Mouse (Mus musculus): ENCODE data around the gene St3gal5. TPM values are rescaled to one million over a fixed set of nuclear protein-coding genes. Genes with fewer than 3 reads are reported as not detected.

St3gal5 gene
- polyA plus RNA-seq, 1 experiment from 2014 or later: 42.0 TPM

- no peak for DNase-seq (ENCODE audit: low read depth, low spot score)
- ChIA-PET CTCF (interaction anchor here (0.7 kb wide), 1 partner anchor 235 kb away, joined by 3 read pairs; no protein-coding TSS in a partner anchor), POLR2A (interaction anchor here (0.6 to 0.7 kb wide), 2 partner anchors 154 to 213 kb away, joined by 3 to 4 read pairs; no protein-coding TSS in a partner anchor)
- ATAC-seq: no peak
- TF ChIP-seq CTCF (IDR thresholded peaks at IDR 0.05): no peak
- no peaks in the 10 kb centered on the region for H3K27me3 ChIP-seq
- in situ Hi-C loops (cut with MboI; ENCODE audit: low pct_unique_long_range_greater_than_20kb): no loop called here
Observed at GRCm38 (mm10) chr6:72162155-72162890, 64.9 kb downstream of the St3gal5 start.

- ATAC-seq (peak; percentile 71), DNase-seq (ENCODE audit: low read depth, low spot score) (peak; percentile 35)
- in situ Hi-C loops (cut with MboI; ENCODE audit: low pct_unique_long_range_greater_than_20kb): loop anchor here (5.0 kb wide), 1 partner anchor 242 kb away; no protein-coding TSS in a partner anchor
- CTCF ChIA-PET: interaction anchor here (0.6 to 2.3 kb wide), 9 partner anchors 10 to 299 kb away, joined by 3 to 18 read pairs (median 3); no protein-coding TSS in a partner anchor
- POLR2A ChIA-PET: no interaction called here
- H3K27me3 ChIP-seq: no peaks in the 10 kb centered on the region
- TF ChIP-seq CTCF (IDR thresholded peaks at IDR 0.05): peak; percentile 95
Observed at GRCm38 (mm10) chr6:72164321-72165275, 67.2 kb downstream of the St3gal5 start.

- ATAC-seq (no peak), DNase-seq (ENCODE audit: low read depth, low spot score) (no peak)
- in situ Hi-C loops (cut with MboI; ENCODE audit: low pct_unique_long_range_greater_than_20kb): loop anchor here (5.0 kb wide), 1 partner anchor 244 kb away; no protein-coding TSS in a partner anchor
- H3K27me3 ChIP-seq: no peaks in the 10 kb centered on the region
- POLR2A ChIA-PET: no interaction called here
- CTCF ChIA-PET: interaction anchor here (0.7 to 2.3 kb wide), 4 partner anchors 238 to 243 kb away, joined by 3 to 18 read pairs (median 6); no protein-coding TSS in a partner anchor
- TF ChIP-seq CTCF (IDR thresholded peaks at IDR 0.05): no peak
Observed at GRCm38 (mm10) chr6:72165907-72166306, 68.5 kb downstream of the St3gal5 start.

GRCm38 (mm10) chr6:72171391-72171790 lies 74.0 kb downstream of the St3gal5 start:
- no peak for TF ChIP-seq CTCF (IDR thresholded peaks at IDR 0.05)
- ATAC-seq: no peak
- H3K27me3 ChIP-seq: no peaks in the 10 kb centered on the region
- in situ Hi-C loops (cut with MboI; ENCODE audit: low pct_unique_long_range_greater_than_20kb): no loop called here
- POLR2A ChIA-PET: no interaction called here
- DNase-seq (ENCODE audit: low read depth, low spot score): no peak
- CTCF ChIA-PET: no interaction called here

- in situ Hi-C loops (cut with MboI; ENCODE audit: low pct_unique_long_range_greater_than_20kb): no loop called here
- ATAC-seq (no peak), DNase-seq (ENCODE audit: low read depth, low spot score) (no peak)
- no peaks in the 10 kb centered on the region for H3K27me3 ChIP-seq
- ChIA-PET POLR2A (no interaction called here), CTCF (interaction anchor here (1.2 kb wide), 1 partner anchor 246 kb away, joined by 3 read pairs; no protein-coding TSS in a partner anchor)
- TF ChIP-seq CTCF (IDR thresholded peaks at IDR 0.05): no peak
Observed at GRCm38 (mm10) chr6:72173350-72173749, 76.0 kb downstream of the St3gal5 start.

GRCm38 (mm10) chr6:72175419-72175818 lies 78.0 kb downstream of the St3gal5 start:
- ChIA-PET CTCF (interaction anchor here (0.7 to 1.3 kb wide), 3 partner anchors 10 to 85 kb away, joined by 3 to 4 read pairs (median 3); no protein-coding TSS in a partner anchor), POLR2A (interaction anchor here (0.5 kb wide), 1 partner anchor 44 kb away, joined by 3 read pairs; no protein-coding TSS in a partner anchor)
- DNase-seq (ENCODE audit: low read depth, low spot score) (no peak), ATAC-seq (no peak)
- no peak for TF ChIP-seq CTCF (IDR thresholded peaks at IDR 0.05)
- H3K27me3 ChIP-seq: no peaks in the 10 kb centered on the region
- in situ Hi-C loops (cut with MboI; ENCODE audit: low pct_unique_long_range_greater_than_20kb): no loop called here

- in situ Hi-C loops (cut with MboI; ENCODE audit: low pct_unique_long_range_greater_than_20kb): no loop called here
- DNase-seq (ENCODE audit: low read depth, low spot score): no peak
- ATAC-seq: no peak
- no peaks in the 10 kb centered on the region for H3K27me3 ChIP-seq
- ChIA-PET POLR2A (interaction anchor here (0.5 kb wide), 1 partner anchor 44 kb away, joined by 3 read pairs; no protein-coding TSS in a partner anchor), CTCF (interaction anchor here (0.7 to 1.3 kb wide), 4 partner anchors 9 to 85 kb away, joined by 3 to 4 read pairs (median 3); no protein-coding TSS in a partner anchor)
- no peak for TF ChIP-seq CTCF (IDR thresholded peaks at IDR 0.05)
Observed at GRCm38 (mm10) chr6:72176004-72176403, 78.6 kb downstream of the St3gal5 start.

GRCm38 (mm10) chr6:72177417-72177816 lies 80.0 kb downstream of the St3gal5 start:
- in situ Hi-C loops (cut with MboI; ENCODE audit: low pct_unique_long_range_greater_than_20kb): no loop called here
- TF ChIP-seq CTCF (IDR thresholded peaks at IDR 0.05): no peak
- ATAC-seq (no peak), DNase-seq (ENCODE audit: low read depth, low spot score) (no peak)
- H3K27me3 ChIP-seq: no peaks in the 10 kb centered on the region
- CTCF ChIA-PET: interaction anchor here (1.0 kb wide), 1 partner anchor 84 kb away, joined by 4 read pairs; no protein-coding TSS in a partner anchor
- POLR2A ChIA-PET: interaction anchor here (0.6 kb wide), 1 partner anchor 252 kb away, joined by 3 read pairs; no protein-coding TSS in a partner anchor

GRCm38 (mm10) chr6:72179006-72179405 lies 81.6 kb downstream of the St3gal5 start:
- in situ Hi-C loops (cut with MboI; ENCODE audit: low pct_unique_long_range_greater_than_20kb): no loop called here
- TF ChIP-seq CTCF (IDR thresholded peaks at IDR 0.05): no peak
- DNase-seq (ENCODE audit: low read depth, low spot score) (no peak), ATAC-seq (no peak)
- ChIA-PET POLR2A (interaction anchor here (0.5 kb wide), 1 partner anchor 68 kb away, joined by 4 read pairs; no protein-coding TSS in a partner anchor), CTCF (interaction anchor here (1.1 kb wide), 1 partner anchor 58 kb away, joined by 3 read pairs; no protein-coding TSS in a partner anchor)
- no peaks in the 10 kb centered on the region for H3K27me3 ChIP-seq

Data from Patski (cell line).